Mouse (Mus musculus): ENCODE data around the gene Laptm5. TPM values are rescaled to one million over a fixed set of nuclear protein-coding genes. Genes with fewer than 3 reads are reported as not detected.

The Laptm5 gene
- polyA plus RNA-seq, 1 experiment from 2014 or later, result 15.4 TPM

Other genes with a start within 250 kb of the Laptm5 start
- gene Pum1, start 249.8 kb upstream of the Laptm5 start, polyA plus RNA-seq (2016; fragmentation: Nextera tagmentation; extraction: Ambion mirVana), result 116 and 124 TPM in 2 replicates
- gene Sdc3, start 120.6 kb upstream of the Laptm5 start, polyA plus RNA-seq (2016; fragmentation: Nextera tagmentation; extraction: Ambion mirVana), result 26.7 and 38.1 TPM in 2 replicates
- gene Matn1, start 31.3 kb downstream of the Laptm5 start, polyA plus RNA-seq (2016; fragmentation: Nextera tagmentation; extraction: Ambion mirVana), result 0.23 TPM in 1 of 2 replicates, not detected in the other